Mouse (Mus musculus): ENCODE results near the gene Eml3.
A peak's percentile ranks its signal among the peaks of the same experiment; 100 is the strongest.

The Eml3 gene

DNA sequence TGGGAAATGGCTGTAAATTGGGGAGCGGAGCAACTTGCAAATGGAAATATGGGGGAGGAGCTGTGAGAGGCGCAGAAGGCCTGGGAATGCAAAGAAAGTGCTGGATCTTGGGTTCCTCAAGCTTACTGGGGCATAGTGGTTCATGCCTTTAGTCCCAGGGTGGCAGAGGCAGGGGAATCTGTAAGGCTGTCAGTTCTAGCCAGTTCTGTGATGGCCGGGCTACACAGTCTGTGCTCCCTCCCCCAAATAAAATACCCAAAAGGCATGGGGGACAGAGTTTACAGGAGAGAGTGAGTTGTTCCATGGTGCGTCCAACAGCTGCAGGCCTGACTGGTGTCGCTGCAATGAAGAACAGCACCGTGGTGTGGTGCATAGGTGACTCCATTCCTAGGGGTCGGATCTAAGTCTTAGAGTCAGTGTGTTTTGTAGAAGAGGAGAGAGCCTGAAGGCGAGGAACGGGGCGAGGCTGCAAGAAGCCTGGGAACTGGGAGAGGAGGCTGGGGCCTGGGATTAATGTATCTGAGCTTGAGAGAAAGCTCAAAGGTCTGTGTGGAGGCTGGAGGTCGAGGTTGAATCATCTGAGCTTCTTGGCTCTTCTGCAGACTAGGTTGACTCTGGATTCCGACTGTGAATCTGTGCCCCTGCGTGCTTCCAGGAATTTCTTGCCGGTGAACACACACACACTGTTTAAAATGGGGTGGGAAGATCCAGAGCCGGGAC, 59.2 kb downstream of the Eml3 start:
- DNase-seq (ENCODE audit: low spot score) = no peak

- DNase-seq (ENCODE audit: low spot score) = peak; percentile 53
Measured at GRCm38 (mm10) chr19:8989066-8989566, 59.8 kb downstream of the Eml3 start, which contains the start of gene Ahnak. TSS of gene Ahnak (plus strand) at chr19:8989284.

DNA sequence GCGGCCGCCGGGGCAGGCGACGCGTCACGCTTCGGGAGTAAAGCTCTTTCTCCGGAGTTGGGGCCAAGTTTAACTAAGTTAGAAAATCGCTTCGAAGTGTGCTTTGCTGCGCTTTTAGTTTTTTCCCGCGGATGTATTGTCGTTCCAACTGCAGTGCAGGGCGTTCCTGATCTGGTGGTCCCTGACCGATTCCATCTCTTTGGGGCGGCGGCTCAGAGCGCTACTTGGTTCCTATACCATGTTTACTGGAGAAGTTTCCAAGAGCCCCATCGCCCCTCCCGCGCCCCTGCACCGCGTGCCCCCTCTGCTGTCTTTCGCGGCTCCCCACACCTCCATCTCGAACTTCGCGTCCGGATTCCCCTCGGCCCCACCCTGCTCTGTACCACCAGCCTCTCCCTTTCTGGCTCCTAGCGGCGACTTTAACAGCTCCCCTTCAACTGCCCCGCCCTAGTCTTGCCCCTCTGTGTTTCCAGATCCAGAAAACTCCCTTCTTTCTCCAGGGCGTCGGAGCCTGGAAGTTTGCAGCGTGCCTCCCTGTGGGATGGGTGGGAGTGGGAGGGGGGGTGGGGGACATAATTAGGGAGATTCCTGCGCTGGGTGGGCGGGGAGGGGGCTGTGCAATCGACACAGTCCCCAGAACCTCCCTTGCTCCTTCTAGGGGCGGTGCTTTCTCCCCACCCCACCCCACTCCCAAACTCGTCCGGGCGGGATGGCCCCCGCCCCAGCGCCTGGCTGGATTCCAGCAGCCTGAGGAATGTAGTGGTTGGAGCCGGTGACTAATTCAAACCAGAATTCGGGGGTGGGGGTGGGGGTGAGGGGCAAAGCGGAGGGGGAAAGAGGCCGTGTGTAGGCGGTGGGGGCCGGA, 60.4 kb downstream of the Eml3 start:
- DNase-seq (ENCODE audit: low spot score) = peak; percentile 76

DNA sequence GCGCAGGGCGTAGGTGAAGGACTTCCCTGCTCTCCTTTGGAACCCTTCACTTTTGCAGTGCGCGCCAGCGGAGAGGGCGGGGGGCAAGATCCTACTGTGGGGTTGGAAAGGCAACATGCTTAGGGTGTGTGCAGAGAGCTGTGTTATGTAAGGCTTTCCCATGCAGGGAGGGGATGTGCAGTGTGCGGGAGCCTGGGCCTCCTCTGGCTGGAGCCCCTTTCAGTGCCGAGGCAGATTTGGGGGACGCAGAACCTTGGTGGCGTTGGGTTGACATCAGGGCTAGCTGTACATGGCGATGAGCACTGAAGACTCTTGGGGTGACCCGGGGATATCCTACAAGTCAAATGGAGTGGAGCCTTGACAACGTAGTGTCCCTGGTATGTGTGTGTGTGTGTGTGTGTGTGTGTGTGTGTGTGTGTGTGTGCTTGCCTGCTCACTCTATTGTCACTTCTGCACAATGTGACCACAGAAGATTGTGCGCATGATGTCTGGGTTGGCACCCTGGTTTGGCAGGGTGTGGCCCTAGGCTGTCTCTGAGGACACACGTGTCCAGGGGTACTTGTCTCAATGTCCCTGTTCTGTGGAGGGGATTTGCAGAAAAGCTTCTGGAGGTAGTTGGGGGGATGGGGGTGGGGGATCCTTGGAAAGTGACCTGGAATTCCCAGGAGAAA, 61.2 kb downstream of the Eml3 start:
- DNase-seq (ENCODE audit: low spot score) = no peak
